Mouse (Mus musculus): ENCODE results near the gene Cfc1.
"Not testable (repeated sequence)": the region's sequence is repeated elsewhere in the genome, so short reads cannot be mapped to it uniquely, and the experiment has no call there.

The Cfc1 gene

GRCm38 (mm10) chr1:34535043-34535698 is at the start of gene Cfc1:
TSS of gene Cfc1 (plus strand) at chr1:34535648.
- not testable (repeated sequence) for DNase-seq (ENCODE audit: extremely low read depth, low read depth, low spot score)

GRCm38 (mm10) chr1:34487383-34487782 is 48.1 kb upstream of the Cfc1 start:
- DNase-seq (ENCODE audit: extremely low read depth, low read depth, low spot score) = no peak

GRCm38 (mm10) chr1:34489852-34490541 is 45.5 kb upstream of the Cfc1 start:
- DNase-seq (ENCODE audit: extremely low read depth, low read depth, low spot score) = no peak

- DNase-seq (ENCODE audit: extremely low read depth, low read depth, low spot score) = no peak
Observed at GRCm38 (mm10) chr1:34491480-34491879, 44.0 kb upstream of the Cfc1 start.

- no peak for DNase-seq (ENCODE audit: extremely low read depth, low read depth, low spot score)
Observed at GRCm38 (mm10) chr1:34502991-34503390, 32.5 kb upstream of the Cfc1 start.

GRCm38 (mm10) chr1:34505307-34505706 is 30.1 kb upstream of the Cfc1 start:
- no peak for DNase-seq (ENCODE audit: extremely low read depth, low read depth, low spot score)

GRCm38 (mm10) chr1:34505970-34506551 is 29.4 kb upstream of the Cfc1 start:
- no peak for DNase-seq (ENCODE audit: extremely low read depth, low read depth, low spot score)

GRCm38 (mm10) chr1:34507986-34508385 is 27.5 kb upstream of the Cfc1 start:
- DNase-seq (ENCODE audit: extremely low read depth, low read depth, low spot score) = no peak

- no peak for DNase-seq (ENCODE audit: extremely low read depth, low read depth, low spot score)
Observed at GRCm38 (mm10) chr1:34510575-34510981, 24.9 kb upstream of the Cfc1 start.

GRCm38 (mm10) chr1:34511027-34511426 is 24.4 kb upstream of the Cfc1 start:
- DNase-seq (ENCODE audit: extremely low read depth, low read depth, low spot score) = no peak

- DNase-seq (ENCODE audit: extremely low read depth, low read depth, low spot score) = no peak
Observed at GRCm38 (mm10) chr1:34513068-34513467, 22.4 kb upstream of the Cfc1 start.

GRCm38 (mm10) chr1:34516595-34516994 is 18.9 kb upstream of the Cfc1 start:
- DNase-seq (ENCODE audit: extremely low read depth, low read depth, low spot score) = no peak

GRCm38 (mm10) chr1:34517297-34517696 is 18.2 kb upstream of the Cfc1 start:
- not testable (repeated sequence) for DNase-seq (ENCODE audit: extremely low read depth, low read depth, low spot score)

- DNase-seq (ENCODE audit: extremely low read depth, low read depth, low spot score) = not testable (repeated sequence)
Observed at GRCm38 (mm10) chr1:34517797-34518196, 17.7 kb upstream of the Cfc1 start.

GRCm38 (mm10) chr1:34518259-34518658 is 17.2 kb upstream of the Cfc1 start:
- DNase-seq (ENCODE audit: extremely low read depth, low read depth, low spot score) = no peak

GRCm38 (mm10) chr1:34522205-34522849 is 13.1 kb upstream of the Cfc1 start:
- no peak for DNase-seq (ENCODE audit: extremely low read depth, low read depth, low spot score)

- DNase-seq (ENCODE audit: extremely low read depth, low read depth, low spot score) = no peak
Observed at GRCm38 (mm10) chr1:34522850-34523244, 12.6 kb upstream of the Cfc1 start.

- no peak for DNase-seq (ENCODE audit: extremely low read depth, low read depth, low spot score)
Observed at GRCm38 (mm10) chr1:34523647-34524046, 11.8 kb upstream of the Cfc1 start.

GRCm38 (mm10) chr1:34534574-34534973 is 874 bp upstream of the Cfc1 start:
- not testable (repeated sequence) for DNase-seq (ENCODE audit: extremely low read depth, low read depth, low spot score)

GRCm38 (mm10) chr1:34536291-34536766 is 881 bp downstream of the Cfc1 start:
- DNase-seq (ENCODE audit: extremely low read depth, low read depth, low spot score) = no peak

GRCm38 (mm10) chr1:34536767-34537485 is 1.5 kb downstream of the Cfc1 start:
- no peak for DNase-seq (ENCODE audit: extremely low read depth, low read depth, low spot score)
